Mouse (Mus musculus): ENCODE measurements around the gene P2rx6.
A peak's percentile ranks its signal among the peaks of the same experiment; 100 is the strongest.
"Not testable (repeated sequence)": the region's sequence is repeated elsewhere in the genome, so short reads cannot be mapped to it uniquely, and the experiment has no call there.

Gene P2rx6

GRCm38 (mm10) chr16:17563580-17563979, 1.9 kb downstream of the P2rx6 start:
- no peak for DNase-seq

DNA sequence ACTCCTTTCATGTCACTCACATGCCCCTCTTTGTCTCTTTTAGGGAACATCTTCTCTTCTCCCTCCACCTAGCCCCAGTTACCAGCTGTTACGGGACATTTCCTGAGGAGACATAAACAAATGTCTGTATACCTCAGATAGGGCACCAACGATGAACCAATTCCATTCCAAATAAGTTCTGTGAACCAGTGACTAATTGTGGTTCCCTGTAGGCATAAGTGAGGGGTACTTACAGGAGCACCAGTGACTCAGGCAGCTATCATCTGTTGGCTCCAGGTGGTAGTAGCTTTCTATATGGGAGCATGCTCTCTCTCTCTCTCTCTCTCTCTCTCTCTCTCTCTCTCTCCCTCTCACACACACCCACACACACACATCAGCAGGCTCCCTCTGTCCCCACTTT, 2.5 kb downstream of the P2rx6 start:
- no peak for DNase-seq

GRCm38 (mm10) chr16:17564771-17565170, 3.1 kb downstream of the P2rx6 start:
- DNase-seq = no peak

- DNase-seq = peak; percentile 25
These were observed 4.5 kb downstream of the P2rx6 start for GRCm38 (mm10) chr16:17566186-17566585.

DNA sequence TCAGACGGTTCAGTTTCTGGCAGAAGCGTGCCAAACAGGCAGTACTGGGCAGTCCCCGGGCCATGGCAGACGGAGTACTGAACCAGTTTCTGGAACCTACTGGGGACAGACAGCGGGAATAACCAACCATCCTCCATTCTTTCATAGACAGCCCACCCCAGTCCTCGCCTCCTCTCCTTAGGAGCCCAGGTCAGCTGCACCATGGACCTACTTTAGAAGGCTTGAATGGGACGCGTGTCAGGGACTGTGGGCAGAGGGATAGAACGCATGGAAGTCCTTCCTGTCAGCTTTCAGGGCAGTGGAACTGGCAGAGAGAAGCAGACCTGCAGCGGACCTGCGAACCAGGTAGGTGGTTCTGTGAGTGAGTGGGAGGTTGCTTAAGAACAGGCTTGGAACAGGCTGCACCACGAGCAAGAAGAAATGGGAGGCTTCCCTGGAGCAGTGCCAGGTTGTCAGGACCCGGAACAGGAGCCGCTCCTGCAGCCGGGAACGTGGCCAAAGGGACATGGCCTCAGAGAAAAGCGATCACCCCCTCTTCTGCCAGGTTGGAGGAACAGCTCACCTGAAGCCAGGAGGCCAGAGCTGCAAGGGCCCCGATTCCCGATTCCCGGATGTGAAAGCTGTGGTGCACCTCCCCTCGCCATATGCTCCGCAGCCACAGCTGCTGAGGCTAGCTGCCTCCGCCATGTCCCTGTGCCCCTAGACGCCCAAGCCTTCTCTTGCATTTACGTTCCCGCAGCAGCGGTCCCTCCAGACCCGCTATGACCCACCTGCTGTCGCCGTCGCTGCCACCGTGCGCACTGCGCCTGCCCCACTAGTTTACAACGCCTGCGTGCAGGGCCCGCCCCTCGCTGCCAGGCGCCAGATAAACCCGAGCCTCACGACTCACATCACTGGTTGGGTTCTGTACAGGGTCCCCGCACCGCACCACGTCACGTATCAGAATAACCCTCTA, 14.5 kb downstream of the P2rx6 start:
- DNase-seq = peak; percentile 82

GRCm38 (mm10) chr16:17576825-17577215, 15.1 kb downstream of the P2rx6 start:
- no peak for DNase-seq

DNA sequence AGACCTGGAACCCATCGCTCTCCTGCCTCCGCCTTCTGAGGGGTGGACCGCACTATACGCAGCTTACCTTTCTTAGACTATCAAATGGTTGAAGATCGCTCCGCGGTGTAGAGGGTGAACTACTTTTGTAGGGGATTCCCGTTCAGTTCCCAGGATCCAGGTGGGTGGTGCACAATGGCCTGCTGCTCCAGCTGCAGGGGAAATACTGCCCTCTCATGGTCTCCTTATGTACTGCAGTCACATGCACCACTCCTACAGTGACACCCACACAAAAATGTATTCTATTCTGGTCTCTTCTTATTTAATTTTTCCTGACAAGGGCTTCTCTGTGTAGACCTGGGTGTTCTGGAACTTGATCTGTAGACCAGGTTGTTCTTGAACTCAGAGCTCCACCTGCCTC, 21.4 kb downstream of the P2rx6 start, which contains the start of gene Slc7a4:
Slc7a4 (minus strand) TSS at position 151 of the 400 bp plus-strand sequence.
- DNase-seq = peak; percentile 34

- no peak for DNase-seq
These were observed 22.9 kb downstream of the P2rx6 start for GRCm38 (mm10) chr16:17584555-17584954.

GRCm38 (mm10) chr16:17590731-17591130, 29.0 kb downstream of the P2rx6 start:
- DNase-seq = no peak

GRCm38 (mm10) chr16:17600944-17601562, 39.4 kb downstream of the P2rx6 start:
- DNase-seq = no peak

DNA sequence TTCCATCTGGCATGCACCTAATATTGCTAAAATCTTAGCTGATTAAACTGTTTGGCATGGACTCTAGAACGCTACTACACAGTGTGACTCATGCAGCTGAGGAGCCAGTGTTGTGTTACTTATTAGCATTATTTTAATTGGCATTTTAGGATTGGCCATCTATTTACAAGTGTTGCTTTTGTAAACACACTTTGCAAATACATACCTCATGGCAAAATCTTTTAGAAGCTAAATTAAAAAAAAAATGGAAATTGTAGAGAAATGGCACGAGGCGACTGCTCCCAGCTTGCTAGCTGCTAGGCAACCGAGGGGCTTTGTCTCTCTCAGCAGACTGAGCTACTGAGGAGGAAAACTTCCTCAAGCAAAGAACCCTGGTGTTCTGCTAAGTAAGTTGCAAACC, 43.3 kb downstream of the P2rx6 start:
- DNase-seq = no peak

DNA sequence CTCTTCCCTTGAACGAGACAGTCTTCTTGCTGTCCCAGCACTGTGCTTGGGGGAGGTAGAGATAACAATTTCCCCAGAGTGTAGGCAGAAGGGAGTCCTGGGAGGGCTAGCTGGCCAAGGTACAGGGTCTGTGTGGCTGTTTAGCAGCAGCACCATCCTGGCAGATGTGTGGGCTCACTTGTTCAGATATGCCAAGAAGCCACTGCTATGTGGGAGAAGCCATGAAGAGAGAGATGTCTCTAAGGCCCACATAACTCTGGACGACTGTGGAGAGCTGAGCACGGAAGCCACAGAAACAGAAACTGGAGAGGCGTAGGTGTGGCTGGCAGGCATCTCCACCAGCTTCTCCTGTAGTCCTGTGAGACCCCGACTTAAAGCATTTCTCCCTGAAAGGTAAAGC, 44.0 kb downstream of the P2rx6 start:
- no peak for DNase-seq

- DNase-seq = no peak
These were observed 49.7 kb downstream of the P2rx6 start for GRCm38 (mm10) chr16:17611383-17611782.

DNA sequence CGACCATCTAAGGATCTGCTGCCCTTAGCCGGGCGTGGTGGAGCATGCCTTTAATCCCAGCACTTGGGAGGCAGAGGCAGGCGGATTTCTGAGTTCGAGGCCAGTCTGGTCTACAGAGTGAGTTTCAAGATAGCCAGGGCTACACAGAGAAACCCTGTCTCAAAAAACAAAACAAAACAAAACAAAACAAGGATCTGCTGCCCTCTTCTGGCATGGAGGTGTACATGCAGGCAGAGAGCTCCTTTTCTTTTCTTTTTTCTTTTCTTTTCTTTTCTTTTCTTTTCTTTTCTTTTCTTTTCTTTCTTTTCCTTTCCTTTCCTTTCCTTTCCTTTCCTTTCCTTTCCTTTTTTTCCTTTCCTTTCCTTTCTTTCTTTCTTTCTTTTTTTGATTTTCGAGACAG, 53.1 kb downstream of the P2rx6 start:
- not testable (repeated sequence) for DNase-seq

DNA sequence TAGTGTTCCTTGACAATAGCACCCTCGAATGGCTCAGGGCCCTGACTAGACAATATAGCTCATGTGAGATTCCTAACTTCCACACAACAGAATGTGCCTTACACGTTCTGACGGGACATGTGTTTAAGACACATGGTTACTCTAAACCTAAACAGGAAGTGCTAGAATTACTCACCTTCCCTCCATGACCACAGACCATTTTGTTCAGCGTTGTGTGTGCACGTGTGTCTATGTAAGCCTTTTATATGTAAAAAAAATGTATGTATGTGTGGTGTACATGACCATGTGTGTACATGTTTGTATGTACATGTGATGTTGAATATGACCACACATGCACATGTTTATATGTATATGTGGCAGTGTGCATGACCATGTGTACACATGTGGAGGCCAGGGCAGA, 54.5 kb downstream of the P2rx6 start:
- no peak for DNase-seq

- DNase-seq = peak; percentile 55
These were observed 56.4 kb downstream of the P2rx6 start for GRCm38 (mm10) chr16:17617922-17618565.

DNA sequence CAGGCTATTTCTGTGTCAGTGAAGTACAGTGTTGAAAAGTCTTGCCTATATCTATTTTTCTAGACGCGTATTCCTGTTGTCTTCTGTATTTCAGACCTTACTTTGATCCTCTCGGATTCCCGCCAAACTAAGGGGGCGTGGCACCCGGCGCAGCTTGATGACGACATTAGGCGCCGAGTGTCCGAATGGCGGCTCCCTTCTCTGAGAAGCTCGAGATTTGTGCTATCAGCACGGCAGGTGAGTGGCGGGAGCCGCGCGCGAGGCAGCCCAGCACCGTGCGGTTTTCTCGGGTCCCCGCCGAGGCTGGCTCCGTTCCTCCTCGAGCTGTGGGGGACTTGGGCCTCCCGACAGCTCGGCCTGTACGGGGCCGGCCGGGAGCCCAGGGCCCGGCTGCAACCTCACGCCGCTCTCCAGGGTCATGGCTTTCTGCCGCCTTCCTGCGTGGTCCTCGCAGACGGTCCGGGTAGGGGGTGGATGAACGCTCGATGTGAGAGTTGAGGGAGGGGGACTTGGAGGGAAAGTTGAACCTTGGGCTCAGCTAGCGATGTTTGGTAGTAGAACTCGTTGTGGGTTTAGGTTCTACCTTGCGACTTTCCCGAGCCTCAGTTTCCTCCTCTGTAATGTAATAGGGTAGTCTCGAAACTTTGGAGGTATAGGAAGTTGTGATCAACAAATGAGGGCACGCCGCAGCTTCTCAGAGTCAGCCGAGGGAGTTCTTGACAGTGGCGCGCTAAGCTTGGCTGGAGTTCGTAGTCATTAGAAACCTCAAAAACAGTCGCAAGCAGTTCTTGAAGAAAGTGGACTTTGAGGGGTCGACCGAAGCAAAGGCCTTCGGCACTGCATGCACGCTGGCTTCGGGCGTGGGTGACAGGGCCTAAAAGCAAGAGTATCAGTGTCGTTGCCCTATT, 57.8 kb downstream of the P2rx6 start, which contains the start of gene Smpd4:
Smpd4 (plus strand) TSS at position 157 of the 908 bp plus-strand sequence.
- peak; percentile 94 for DNase-seq

GRCm38 (mm10) chr16:17621936-17622335, 60.3 kb downstream of the P2rx6 start:
- no peak for DNase-seq

GRCm38 (mm10) chr16:17625488-17626268, 64.0 kb downstream of the P2rx6 start:
- DNase-seq = peak; percentile 27

DNA sequence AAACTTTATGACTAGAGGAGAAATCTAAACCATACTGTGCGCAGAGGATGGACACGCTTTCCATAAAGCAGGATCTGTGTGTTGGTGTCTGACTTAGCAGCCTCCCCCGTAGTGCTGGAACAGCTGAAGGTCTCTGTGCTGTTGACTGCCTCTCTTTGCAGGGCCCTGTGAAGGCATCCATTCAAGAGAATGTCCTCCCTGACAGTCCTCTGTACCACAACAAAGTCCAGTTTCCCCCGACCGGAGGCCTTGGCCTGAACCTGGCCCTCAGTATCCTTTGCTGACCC, 64.5 kb downstream of the P2rx6 start:
- DNase-seq = no peak

Data from lung, postnatal 10 days (tissue).